Mouse (Mus musculus) frontal cortex, adult (tissue): ENCODE results near the gene Bnipl.

ENCODE experiments used
- ATAC-seq: cut with Nextera tagmentation; 2 replicates; pipeline ENCODE4 v1.9.2; 2017; ENCODE audit warnings: mild to moderate bottlenecking, moderate library complexity, mixed read lengths; ENCODE audit not compliant: low TSS enrichment

The Bnipl gene

DNA sequence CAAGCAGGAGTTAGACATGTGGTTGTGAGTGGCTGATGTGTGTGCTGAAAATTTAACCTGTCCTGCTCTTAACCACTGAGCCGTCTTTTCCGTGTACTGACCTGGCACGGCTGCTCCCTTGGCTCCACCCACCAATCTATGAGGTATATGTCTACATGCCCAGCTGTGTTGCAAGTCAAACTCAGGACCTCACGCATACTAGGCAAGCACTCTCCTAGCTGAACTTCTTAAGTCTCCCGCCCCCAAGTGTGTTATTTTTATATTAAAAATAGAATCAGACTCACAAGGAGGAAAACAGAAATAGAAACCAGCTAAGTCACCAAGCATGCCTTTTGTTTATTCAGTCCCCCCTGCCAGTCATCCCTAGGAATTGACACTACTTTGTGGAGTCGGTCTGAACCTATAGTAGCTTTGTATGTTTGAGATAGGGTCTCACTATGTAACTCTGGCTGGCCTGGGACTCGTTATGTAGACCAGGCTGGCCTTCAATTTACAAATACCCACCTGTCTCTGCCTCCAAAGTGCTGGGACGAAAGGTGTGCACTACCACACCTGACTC, 13.4 kb downstream of the Bnipl start:
- ATAC-seq, result no peak

DNA sequence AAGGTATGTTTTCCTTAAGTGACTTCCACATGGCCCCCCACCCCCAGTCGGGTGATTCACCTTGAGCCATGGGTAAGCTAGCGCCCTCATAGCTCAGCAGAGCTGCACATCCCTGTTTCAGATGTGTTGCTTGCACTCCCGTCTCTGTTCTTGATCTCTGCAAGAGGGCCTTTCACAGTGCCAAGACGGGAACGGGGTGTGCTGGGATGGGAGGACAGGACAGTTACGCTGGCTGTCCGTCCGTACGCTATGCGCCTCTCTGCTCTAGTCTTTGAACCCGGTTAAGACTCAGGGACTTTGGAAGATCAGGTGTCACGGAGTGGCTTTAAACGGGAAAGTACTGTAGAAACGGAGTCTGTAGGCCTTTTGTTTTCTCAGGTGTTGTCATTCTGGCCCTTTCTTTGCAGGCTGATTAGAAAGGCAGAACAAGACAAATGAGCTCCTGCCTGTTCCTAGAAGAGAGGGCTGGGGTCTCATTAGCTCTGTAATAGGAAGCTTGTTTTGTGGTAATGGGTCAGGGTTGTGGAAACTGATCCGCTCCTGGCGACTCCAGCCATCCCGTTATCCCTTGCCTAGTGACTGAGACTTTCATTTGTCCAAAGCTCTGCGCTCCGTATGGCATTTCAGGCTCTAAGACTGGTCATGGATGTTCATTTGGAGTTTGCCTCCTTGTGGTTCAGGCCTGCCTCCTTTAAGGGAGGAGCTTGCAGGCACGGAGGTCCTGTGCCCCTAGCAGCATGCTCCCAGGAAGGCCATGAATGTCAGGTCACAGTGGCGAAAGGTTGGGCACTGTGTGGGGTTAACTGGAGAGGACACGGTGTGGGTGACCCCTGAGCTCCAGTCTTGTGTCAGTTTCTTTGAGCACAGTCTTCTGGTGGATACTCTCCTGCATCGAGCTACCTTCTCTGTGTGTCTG, 15.3 kb downstream of the Bnipl start:
- ATAC-seq, result no peak

DNA sequence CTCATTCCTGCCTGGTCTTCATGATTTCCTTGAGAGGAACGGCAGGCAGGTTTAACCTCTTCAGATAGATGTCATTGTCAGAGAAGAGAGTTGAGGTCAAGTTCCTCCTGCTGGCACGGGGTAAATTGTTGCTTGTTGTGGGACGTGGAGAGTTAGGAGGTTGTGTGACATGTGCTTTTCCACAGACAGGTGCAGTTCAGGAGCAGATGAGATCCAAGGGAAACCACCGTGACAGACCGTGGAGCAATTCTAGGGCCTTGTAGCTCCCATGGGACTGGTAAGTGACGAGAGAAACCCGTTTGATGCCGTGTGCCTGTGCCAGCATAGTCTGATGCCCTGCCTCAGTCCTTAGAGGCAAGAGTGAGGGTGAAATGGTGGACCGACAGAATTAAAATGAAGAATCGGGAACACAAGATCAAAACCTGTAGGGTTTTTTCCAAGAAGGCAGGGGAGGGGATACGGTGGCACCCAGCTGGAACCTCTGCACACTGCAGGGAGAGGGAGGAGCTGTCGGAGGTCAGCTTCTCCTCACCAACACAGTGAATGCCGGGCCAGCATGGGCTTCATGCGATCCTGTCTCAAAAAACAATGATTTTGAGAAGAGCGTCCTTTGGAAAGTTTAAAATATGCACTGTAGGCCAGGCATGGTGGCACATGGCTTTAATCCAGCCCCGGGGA, 17.6 kb downstream of the Bnipl start:
- ATAC-seq, result no peak

DNA sequence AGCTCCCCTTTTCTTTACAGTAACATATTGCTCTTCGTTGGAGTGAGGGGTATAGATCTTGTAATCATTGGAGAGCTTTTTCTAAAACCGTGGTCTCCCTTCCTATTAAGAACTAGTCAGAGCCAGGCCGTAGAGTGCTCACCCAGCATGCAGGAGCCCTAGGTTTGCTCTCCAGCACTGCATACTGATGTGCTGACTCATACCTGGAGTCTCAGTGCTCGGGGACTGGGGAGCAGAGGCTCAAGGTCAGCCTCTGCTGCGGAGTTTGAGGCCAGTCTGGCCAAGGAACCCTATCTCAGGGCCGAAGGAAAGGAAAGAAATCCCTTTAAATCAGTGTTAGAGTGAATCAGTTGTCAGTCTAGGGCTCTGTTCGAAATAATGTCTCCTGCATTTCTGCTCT, 18.2 kb downstream of the Bnipl start:
- ATAC-seq, result no peak

DNA sequence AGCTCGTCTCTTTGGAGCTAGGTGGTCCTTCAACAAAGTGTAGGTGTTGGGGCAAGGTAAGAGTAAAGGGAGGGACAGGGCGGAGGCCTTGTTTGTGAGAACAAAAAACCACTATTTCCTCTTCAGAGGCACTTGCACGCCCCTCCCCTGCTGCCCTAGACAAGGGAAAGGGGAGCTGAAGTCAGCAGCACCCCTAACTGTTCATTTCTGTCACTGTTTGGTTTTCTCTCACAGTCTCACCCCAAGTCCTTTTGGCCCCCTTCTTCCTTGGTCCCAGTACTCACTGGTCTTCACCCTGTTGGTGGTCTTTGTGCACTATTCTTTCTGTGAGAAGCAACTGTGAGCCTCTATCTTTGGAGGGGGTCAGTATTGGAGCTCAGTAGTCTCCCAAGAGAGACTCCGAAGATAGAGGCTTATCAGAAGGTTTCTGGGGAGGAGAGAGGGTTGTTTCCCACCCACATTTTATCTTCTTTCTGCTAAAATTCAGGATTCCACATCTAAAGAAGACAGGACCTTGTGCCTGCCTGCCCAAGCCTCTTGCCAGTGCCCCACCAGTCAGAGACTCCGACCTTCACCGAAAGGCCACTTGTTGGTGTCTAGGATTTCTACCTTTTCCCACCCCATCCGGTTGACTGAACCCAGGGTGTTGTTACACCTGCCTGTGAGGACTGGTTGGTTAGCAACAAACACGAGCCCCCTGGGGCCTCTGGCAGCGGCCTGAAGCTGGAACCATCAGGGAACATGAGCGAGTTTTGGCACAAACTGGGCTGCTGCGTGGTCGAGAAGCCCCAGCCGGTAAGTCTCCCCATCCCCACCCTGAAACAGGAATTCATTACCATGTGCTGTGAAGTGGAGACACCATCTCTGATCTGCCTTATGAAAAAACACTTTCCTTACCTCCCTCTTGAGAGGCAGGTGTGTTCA, 19.4 kb downstream of the Bnipl start, which contains the start of gene Mllt11:
Gene Mllt11, minus strand, starts transcription at position 874 of the 924 bp plus-strand sequence.
- no peak for ATAC-seq

DNA sequence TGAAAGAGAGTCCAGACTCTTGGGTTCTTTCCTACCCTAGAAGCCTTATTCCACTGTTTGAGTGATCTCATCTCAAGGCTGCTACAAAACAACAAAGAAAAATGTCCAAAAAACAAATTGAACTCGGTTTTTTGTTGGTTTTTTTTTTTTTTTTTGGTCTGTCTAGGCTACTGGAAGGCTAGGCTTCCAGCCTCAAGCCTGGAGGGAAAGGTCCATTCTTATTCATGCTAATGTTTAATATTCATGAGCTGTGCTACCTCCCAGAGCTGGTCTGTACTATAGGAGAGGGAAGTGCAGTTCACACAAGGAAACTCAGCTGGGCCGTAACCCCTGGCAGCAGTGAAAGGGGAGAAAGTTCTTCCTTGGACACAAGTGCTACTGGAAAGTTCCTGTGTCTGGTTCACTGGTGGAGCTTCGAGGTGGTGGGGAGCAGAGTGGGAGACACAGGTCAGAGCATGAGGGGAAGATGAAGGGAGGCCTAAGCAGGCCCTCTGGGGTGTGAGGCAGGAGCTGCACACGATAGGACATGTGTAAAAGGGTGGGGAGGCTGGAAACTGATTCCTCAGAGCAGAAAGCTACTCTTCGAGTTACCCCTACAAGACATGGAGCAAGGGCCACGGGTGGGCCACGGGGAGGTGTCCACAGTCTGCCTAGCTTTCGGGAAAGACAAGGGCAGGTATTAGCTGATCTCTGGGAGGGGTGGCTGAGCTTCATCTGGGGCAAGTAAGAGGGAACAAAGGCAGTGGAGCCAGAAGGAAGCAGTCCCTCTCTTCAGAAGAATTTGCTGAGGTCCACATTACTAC, 20.3 kb downstream of the Bnipl start:
- ATAC-seq, result no peak

DNA sequence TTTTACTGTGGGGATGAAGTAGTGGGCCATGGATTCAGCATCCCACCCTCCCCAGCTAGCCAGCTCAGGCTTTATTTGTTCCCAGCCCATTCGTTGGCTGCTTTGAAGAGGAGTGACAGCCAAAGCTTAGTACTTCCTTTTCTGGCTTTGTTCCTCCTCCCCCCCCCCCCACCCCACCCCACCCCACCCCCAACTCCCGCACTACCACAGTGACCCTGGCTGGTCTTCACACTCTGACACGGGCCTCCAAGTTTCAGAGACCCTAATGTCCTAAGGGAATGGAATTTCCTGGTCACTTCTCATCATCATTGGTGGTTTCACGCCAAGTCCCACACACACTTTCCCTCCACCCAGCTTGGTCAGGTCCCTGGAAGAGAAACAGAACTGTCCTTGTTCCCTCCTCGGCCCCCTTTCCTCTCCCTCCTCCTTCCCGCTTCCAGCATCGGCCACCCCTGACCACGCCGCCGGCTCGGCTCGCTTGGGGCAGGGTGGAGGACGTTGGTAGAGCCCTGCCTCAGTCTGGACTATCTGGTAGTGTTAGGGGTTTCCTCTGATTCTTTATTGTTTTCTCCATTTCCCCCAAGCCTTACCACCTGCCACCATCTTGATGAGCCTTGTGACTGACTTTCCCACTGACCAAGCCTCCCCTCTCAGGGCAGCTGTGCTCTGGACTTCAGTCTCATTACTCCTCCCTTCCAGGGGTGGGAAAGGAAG, 21.1 kb downstream of the Bnipl start:
- no peak for ATAC-seq

DNA sequence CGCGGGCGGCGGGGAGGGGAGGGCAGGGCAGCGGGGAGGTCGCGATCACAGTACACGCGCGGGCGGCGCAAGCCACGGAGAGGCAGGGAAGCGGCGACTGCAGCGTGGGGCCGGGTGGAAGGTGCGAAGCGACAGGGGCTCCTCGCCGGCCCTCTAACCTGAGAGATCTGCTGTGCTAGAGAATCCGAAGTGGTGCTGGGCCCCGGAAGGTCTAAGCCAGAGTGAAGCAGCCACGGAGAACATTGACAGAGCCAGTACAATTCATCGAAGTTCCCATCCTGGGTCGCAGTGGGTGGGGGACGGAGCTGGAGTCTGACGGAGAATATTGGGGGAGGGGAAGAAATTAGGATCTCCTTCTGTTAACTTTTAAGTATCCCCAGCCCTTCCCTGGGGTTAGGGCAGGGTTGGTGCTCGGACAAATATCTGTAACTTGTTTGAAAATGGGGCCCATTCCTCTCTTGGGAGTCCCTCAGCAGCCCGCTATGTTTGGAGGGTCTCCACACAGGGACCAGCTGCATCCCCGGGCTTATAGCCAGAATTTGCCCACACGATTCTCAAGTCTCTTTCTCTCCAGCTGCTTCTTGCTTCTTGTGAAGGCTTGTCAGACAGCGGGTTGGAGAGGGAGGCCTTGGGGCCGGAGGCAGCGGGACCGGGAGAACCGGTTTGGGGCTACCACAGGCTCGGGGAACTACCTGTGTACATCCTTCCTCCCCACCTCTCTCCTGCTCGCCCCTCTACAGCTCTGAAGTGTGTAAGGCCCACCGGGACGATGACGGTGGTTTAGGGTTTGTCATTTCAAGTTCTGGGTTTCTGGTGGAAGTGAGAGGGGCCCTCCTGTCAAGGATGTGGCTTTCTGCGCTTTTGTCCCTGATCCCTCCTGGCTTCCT, 21.9 kb downstream of the Bnipl start:
- ATAC-seq, result peak; percentile 4

DNA sequence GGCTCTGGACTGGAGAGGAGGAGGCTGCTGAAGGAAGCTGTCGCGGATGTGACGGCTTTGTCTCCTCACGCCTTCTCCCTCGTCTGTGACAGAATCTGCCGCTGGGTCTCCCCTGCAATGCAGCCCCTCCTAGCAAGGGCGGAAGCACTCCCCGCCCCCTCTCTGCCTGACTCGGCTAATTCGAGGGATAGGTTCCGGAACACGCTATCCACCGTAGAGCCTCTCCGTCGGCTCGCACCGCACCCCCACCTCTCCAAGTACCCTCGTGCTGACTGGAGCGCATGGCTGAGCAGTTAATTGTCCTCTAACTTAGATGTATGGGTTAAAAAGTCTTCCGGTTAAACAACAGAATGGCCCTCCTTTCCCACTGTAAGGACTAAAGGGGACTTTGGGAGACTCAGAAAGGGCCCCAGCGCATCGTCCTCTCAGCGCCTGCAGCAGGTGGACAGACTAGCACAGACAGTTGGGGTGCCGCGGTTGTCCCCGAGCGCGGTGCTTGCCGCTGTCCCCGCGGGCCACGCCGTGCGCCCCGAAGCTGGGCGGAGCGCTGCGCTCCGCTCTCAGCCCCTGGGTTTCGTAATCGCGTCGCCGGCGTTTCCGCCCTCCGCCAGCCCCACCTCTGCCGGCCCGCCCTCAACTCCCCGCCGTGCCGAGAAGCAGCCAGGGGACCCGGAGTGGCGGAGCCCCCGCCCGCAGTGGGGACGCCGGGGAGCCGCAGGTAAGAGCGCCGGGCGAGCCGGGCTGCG, 22.7 kb downstream of the Bnipl start, which contains the start of gene Cdc42se1:
Gene Cdc42se1, plus strand, starts transcription at position 585 of the 746 bp plus-strand sequence.
- ATAC-seq, result peak; percentile 78

DNA sequence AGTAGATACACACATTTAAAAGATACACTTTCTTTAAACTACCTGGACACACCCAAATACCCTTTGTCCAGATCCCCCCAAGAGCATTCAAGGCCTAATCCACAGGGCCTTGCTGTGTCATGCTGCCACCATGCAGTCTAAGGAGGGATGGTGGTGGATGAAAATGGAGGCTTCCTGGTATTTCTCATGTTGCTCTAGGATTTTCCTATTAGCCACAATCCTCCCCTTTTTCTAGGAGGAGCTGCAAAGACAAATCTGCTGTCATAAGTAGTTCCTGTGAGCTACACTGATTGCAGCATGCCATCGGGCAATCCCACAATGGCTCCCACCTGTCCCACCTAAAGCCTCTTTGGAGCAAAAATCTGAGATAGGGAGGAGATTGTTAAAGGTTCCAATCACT, 23.8 kb downstream of the Bnipl start:
- no peak for ATAC-seq

DNA sequence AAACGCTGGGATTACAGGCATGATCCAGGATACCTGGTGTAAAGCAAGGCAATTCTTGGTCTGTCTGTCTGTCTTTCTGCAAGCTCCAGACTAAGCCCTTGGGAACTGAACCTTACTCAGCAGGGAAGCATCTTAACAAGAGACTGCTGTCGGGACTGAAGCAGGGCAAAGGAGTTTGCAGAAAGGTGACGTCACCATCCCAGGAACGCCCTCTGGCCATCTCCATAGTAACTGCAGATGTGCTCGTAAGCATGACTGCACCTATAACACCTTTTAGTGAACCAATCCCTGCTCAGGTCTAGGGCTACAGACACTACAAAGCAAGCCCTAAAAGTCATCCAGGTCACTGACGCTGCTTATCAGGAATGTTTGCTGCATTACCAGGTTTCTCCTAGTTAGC, 26.7 kb downstream of the Bnipl start:
- ATAC-seq, result no peak

DNA sequence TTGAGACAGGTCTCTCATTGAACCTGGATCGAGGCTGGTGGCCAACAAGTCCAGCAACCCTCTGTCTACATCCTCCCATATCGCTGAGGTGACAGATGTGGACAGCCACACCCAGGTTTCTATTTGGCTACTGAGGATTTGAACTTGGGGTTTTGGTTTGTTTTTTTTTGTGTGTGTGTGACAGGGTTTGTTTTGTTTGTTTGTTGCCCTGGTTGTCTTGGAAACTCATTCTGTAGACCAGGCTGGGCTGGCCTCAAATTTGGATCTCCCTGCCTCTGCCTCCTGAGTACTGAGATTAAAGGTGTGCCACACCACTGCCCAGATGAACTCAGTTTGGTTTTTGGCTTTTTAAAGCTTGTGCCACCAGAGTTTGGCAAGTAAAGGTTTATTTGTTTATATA, 28.0 kb downstream of the Bnipl start:
- ATAC-seq, result no peak

DNA sequence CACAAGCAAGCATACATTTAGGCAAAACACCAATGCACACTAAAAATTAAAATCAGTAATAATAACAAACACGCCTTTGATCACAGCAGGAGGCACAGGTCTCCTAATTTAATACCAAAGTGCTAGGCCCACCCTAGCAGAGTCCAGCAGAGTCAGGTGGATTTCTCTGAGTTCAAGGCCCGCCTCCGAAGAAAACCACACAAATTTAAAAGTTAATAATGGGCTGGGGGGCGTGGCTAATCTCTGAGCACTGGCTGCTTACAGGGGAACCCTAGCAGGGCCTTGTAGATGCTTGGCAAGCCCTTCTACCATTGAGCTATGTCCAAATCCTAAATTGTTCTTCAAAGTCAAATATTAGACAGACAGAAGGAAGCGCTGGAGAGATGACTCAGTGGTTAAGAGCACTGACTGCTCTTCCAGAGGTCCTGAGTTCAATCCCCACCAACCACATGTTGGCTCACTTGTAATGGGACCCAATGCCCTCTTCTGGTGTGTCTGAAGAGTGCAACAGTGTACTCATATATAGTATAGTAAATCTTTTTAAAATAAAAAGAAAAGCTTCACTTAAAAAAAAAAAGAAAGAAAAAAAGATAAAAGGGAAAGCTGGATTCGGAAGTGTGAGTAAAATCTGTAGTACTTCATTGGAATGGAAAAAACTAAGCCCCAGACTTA, 32.4 kb downstream of the Bnipl start:
- no peak for ATAC-seq

DNA sequence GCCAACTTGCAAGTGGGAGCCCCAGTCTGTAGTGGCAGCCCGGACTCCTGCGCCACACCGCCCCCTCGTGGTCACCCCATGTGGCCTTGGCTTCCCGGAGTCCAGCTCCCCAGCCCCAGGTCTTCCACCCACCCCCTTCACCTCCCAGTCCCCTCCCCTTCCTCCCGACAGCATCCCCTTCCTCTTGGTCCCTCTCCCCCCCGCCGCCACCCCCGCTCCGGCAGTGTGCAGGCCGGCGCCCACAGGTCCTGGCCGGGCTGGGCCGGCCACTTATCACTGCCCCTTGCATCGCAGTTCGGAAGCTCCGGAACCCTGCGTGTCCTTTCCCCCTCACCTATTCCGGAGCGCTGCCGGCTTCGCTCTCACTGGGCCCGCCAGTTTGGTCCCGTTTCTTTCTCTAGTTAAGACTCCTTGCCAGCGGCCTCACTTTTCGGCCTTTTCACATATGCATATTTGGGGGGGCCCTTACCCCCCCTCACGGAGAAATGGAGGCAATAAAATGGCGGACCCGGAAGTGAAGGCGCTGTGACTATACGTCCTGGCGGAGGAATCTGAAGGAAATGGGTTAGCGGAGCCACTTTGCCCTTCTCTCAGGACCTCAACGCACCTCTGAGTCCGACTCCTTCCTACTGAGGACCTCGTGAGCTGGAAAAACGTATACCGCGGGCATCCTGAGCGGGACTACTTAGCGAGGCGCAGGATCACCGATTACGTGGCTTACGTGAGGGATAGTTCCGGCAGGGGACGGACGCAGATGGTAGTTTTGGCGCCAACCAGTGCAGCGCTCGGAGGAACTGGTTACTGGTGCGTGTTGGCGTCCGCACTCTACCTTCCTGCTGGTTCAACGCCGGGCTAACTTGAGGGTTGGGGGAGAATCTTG, 33.5 kb downstream of the Bnipl start, which contains the start of gene Gabpb2:
Gene Gabpb2, minus strand, starts transcription at position 662 of the 880 bp plus-strand sequence.
- peak; percentile 88 for ATAC-seq

DNA sequence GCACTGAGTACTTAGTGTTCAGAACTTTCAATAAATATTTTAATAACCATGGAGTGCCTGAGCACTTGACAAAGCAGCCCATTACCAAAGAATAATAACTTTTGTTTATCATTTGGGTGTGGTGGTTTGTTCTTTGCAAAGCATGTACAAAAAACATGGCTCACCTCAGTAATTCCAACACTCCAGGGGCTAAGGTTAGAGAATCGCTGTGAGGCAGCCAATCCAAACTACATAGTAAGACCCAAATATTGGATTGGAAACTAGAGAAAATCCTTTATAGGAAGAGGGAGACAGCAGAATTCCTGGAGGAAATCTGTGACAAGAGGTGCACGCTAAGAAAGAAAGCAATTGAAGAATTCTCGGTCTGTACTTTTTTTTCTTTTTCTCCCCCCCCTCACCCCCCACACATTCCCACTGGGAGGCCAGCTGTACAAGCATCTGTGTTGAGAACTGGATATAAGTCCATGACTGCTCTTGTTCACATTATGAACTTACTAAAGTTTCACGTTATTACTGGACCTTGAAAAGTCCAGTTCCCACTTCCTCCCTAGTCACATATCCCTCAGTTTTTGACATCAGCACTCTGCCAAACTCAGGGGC, 34.2 kb downstream of the Bnipl start:
- 0 out of 2 replicates have a peak, but pooled peaks have one; percentile 6 for ATAC-seq

DNA sequence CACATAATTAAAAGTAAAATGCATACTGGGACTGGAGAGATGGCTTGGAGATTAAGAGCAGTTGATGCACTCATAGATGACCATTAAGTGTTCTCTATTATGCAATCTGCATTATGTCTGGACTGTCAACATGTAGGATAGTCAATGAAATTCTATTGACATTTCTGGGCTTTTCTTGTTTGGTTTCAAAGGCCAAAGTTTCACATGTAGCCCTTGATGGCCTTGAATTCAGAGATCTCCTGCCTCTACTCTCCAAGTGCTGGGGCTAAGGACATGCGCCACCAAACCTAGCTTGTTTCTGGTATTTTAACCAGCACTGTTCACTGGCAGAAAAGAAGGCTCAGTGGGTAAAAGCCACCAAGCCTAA, 37.4 kb downstream of the Bnipl start:
- no peak for ATAC-seq
